Mouse (Mus musculus) megakaryocyte progenitor cell, adult 5-6 weeks (primary cell): ENCODE measurements around the gene Celf2. TPM values are rescaled to one million over a fixed set of nuclear protein-coding genes. Genes with fewer than 3 reads are reported as not detected.
"Not testable (repeated sequence)": the region's sequence is repeated elsewhere in the genome, so short reads cannot be mapped to it uniquely, and the experiment has no call there.

Source experiments
- ATAC-seq: replicated peaks from 2 replicates; pipeline ENCODE4 v1.8.0; 2016; ENCODE audit warnings: mild to moderate bottlenecking, moderate TSS enrichment, inconsistent platforms; ENCODE audit not compliant: poor library complexity
- total RNA-seq, 2 experiments: library from RNA; stranded (forward) in 1 of 2; stranded (reverse) in 1 of 2; fragments of 157-497, 149-512 nt in 1 of 2; fragments of 200-1000 nt in 1 of 2; gene quantifications; 2 replicates each; pipeline versions ENCODE4 v1.2.3 to v1.2.4; 2015 to 2017

Celf2 gene
- total RNA-seq, 2 experiments from 2014 or later, result 85.2 to 152 TPM

DNA sequence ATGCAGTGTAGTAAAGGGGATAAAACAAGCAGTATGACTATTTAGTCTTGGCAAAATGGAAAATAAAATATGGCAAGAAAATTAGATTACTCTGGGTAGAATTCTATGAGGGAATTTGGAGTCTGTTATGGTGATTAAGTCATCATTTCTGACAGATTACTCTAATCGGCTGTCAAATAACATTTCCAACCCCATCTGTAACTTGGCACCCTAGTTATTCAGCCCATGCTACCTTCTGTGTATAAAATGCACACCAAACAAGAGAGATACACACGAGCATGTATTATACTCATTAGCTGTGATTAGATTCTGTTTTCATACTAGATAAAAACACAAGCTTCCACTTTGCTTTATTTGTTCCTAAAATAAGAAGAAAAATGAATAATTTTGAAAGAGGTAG is 872.2 kb downstream of the Celf2 start:
- no peak for ATAC-seq

DNA sequence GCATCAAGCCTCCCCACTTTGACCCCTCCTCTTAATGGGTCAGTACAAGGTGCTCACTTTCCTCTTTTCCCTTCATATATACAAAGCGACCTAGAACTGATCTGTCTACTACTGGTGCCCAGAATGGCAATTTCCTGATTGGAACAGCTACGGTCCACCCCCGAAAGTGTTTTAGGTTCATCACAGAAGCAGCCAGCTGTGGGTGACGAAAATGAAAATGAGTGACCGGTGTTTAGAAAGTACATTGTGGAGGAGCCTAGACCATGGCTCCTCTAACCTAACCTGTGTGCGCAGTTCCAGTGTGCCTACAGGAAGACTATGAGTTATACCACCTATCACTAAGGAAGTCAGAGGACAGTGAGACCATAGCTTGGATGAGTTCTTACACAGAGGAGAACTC is 874.5 kb downstream of the Celf2 start:
- no peak for ATAC-seq

DNA sequence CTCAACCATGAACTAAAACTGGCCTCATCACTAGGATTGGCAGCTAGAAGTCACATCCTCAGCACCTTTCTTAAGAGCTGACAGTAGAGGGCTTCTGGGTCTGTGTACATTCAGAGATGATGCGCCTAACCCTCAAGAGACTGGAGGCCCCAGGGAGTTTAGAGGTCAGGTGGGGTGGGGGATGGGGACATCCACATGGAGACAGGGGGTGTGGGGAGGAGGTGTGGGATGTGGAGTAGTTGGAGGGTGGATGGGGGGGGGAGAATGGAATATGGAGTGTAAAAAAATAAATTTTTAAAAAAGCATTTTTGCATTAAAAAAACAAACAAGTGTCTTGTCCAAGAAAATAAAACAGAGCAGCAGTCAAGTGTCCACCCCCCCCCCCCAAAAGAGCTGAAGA is 876.2 kb downstream of the Celf2 start:
- no peak for ATAC-seq

DNA sequence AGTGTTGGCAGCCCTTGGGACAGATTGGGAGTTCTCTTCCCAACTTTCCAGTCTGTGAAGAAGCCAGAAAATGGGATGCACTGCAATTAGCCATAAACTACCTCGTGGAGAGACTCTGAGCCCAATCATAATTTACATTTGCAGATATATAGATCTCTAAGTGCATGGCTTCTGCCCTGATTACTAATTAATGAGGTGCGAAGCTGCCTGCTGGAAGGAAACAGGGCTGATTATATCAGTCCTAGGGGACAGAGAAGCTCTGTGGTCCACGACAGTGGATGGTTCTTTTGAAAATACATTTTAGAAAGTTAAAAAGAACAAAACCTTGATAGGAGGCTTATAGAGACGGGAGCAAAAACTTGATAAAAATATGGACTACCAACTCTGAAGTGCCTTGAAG is 885.6 kb downstream of the Celf2 start:
- ATAC-seq, result no peak

DNA sequence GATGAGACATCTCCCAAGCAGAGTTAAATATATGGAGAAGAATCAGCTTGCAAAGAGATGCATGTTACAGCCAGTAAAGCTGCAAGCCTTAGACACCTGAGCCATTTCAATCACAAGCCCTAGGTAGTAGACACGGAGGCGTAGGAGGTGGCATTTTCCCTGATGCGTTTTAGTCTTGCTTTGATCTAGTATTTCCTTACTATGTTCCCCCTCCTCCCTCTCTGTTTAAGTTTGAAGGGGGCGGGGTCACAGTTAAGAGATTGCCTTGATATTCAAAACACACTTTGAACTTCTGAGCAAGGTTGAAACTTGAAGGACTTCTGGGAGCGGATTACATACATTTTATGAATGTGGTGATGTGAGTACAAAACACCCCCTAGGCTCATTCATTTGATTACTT is 887.3 kb downstream of the Celf2 start:
- no peak for ATAC-seq

DNA sequence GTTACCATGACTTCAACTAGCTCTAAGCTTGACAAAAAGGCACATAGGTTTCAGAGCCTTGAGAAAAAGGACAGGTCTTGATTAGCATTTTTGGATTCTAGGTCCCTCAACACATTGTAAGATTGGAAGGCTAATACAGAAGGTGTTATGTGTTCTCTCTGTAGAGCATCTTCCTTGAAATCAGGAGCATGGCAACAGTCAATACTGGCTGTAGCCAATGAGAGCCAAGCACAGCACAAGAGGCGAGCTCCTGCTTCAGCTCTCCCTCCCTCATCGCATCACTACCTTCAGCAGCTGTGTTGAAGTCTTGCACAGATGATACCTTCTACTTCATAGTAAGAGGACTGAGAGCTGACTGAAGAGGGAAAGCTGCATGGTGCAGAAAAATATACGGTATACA is 890.5 kb downstream of the Celf2 start:
- ATAC-seq, result no peak

DNA sequence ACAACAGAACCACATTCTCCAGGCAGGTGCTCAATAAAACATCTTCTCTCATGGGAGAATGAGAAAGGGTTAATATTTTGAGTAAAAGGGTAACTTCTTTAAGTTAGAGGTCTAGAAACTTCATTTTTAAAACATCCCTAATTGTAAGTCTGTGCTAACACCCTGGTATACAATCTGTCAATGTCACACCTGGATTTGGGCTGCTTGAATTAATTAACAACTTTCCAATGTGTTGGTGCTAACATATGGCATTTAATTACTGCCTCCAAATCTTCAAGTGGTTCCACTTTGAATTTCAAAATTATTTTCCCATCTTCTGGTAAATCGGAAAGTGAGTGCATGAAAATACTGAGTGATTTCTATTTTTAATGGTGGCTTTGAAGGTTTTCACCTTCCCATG is 890.9 kb downstream of the Celf2 start:
- no peak for ATAC-seq

DNA sequence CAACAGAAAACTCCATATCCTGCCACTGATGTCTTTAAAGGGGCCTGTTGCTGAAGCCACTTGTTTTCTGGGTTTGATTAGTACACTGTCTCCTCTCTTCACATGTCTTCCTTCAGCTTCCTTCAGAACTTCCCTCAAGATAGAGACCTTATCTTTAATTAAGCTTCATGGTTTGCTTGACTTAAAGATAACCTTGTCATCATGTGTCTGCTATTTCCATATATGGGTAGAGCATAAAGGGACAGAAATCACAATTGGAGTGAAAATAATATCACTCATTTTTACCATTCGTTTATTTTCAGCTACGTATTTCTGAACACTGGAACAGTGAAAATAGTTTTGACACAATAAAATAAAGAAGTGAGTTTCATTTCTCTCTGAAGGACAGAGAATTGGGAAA is 905.0 kb downstream of the Celf2 start:
- ATAC-seq, result no peak

DNA sequence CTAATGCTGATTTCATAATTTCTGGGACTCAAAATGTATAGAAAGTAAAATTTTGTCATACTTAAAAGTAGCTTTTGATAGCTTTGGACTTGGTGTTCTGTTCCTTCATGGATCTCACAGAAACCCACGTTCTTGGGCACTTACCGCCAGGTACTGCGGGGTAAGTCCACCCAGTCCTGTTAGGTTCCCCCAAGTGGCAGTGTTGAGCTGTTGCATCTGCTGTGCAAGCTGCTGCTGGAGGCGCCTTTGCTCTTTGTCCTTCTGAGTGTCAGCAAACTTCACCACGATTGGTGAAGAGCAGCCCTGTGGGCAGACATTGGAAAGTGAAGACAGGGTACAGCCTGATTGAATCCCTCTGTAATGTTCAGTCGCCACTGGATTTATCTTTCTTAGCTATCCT is 905.5 kb downstream of the Celf2 start:
- ATAC-seq, result peak; percentile 74

DNA sequence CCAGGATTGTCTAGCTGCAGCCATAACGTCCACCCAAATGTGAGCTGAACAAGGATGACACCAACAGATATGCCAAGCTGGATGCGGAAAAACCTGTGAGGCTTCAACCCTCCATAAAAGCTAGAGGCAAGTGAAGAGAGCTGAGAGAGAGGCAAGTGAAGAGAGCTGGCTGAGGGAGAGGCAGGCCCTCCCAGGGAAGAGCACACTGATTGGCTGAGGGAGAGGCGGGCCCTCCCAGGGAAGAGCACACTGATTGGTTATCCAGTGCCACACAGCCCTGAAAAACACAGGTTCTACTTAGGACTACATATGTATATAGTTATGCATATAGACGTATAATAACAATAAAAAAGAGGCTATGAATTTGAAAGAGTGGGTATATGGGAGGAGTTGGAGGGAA is 907.2 kb downstream of the Celf2 start:
- ATAC-seq, result peak; percentile 84

DNA sequence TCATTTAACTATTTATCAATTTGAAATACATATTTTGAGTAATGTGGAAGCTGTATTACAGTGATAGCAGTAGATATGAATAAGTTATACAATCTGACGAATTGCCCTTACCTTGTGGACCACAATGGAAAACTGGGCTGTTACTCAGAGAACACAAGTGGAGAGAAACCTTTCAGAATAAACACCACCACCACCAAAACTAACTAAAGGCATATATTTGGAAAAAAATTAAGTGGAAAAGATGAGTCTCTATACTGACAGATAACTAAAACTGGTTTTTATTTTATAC is 910.5 kb downstream of the Celf2 start:
- no peak for ATAC-seq

DNA sequence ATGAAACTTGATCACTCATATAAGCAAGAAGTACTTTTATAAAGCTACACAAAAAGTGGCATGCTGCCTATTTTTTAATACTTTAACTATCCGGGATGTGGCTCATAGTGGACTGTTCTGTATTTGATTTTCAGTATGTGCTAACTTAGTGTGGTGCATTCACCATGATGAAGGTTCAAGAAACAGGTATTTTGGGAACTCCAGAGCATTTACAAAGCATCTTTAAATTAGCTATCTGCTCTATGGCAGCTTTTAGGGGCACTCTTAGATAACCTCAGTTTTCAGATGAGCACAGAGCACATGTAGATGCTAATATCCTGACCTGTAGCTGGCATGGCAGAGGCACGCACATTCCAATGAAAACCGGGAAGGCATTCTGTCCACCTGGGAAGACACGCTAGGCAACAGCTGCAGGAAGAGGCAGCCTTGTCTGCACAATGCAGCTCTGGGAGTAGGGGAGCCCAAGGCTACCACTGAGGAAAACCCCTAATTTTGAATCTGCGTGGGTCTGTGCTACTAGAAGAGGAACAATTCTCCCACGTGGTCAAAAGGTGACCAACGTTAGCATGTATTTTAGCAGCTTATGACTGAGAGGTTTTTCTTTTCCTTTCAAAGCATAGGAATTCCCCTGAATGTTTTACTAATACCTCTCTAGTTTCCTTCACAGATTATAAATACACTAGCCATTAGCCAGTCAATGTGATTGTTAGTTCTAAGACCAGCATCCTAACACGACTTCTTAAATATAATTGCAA is 911.1 kb downstream of the Celf2 start:
- no peak for ATAC-seq

DNA sequence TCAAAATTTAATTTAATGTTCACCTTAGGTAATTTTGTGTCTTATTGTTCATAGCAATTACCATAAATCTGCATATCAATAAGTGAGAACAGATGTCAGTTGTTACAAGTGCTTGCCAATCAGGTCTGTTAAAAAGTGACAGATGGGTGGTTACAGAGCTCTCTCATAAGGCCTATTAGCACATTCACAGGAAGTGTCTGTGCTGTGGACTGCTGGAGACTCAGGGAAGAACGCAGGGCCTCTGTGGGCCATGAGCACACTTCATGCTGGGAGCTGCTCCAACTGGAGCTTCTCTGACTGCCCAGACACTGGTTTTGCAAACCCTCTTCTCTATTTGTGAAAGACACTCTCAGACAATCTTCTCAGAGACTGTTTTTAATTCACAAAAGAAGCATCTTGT is 914.6 kb downstream of the Celf2 start:
- no peak for ATAC-seq

DNA sequence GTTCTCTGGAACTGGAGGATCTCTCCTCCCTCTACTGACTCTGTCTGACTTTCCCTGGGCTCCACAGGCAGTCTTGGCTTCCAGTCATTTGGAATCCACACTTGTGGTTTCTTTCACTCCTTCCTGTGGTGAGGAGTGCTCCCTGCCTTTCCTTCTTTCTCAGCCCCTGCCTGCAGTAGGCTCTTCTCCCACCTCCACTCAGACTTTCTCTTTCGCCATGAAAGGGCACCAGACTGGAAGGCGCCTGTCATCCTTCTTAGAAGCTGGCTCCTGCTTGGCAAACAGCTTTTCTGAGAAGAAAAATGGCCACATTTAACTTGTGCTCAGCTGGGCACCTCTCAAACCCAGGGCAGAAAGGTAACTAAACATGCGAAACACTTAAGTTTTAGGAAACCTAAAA is 915.2 kb downstream of the Celf2 start:
- no peak for ATAC-seq

DNA sequence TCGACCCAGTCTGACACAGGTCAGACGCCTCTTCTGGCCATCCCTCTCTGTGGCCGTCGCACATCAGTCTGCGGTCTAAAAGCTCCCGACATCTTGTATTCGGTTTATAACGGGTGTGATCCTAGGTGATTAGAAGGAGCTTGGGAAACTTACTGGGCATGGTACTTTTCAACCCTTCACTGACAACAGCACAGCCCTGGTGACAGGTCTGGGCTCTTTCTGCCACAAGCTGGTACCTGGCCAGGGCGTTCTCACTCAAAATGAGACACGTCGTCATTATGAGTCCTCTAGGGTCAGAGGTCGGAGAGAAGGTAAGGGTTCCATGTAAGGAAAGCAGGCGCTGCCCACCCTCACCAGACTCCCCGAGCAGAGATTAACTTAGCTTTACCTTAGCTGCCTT is 915.6 kb downstream of the Celf2 start:
- ATAC-seq, result no peak

DNA sequence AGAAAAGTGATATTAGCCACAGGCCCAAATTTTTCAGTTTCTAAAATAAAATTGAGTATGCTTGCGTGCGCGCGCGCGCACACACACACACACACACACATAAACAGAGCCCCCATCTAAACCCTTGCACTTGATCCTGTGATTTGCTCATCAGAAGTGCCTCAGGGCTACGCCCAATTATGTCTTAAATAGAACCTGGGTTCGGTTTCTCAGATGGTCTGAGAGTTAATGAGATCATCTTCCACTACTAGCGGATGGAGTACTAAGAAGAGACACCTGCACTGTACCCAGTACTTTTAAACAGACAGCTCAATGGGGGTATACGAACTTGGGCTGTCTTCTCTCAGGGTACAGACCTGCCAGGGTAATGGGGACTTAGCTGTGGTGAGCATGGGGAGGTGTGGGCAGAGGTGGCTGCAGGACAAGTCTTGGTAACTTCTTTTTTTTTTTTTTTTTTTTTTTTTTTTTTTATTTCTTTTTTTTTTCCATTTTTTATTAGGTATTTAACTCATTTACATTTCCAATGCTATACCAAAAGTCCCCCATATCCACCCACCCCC is 923.2 kb downstream of the Celf2 start:
- no peak for ATAC-seq

DNA sequence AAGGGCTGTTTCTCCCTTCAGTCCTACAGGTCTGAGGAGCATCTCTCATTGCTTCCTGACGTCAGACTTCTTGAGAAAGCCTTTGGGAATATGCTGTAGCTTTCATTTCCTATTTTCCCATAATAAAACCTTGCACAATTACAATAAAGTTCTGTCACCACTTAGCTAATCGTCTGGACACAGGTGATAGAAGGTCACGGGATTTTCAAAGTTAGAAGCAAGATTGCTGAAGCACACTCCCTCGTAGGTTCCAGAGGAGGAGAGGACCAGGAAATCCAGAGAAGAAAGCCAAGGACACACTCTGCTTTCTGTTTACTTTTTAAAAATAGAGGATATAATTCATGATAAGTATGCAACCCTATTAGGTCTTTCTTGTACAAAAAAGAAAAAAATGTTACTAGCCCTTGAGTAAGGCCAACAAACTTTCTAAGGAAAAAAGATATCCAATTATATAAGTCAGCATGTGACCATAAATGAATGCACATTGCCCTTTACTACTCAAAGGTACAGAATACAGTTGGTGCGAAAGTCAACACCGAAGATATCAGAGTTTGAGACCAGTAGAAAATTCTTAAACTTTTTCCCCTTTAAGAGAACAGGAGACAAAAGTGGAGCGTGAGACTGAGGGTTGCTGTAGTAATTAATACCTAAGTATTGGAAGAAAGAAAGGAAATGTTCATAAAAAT is 924.2 kb downstream of the Celf2 start:
- ATAC-seq, result no peak

DNA sequence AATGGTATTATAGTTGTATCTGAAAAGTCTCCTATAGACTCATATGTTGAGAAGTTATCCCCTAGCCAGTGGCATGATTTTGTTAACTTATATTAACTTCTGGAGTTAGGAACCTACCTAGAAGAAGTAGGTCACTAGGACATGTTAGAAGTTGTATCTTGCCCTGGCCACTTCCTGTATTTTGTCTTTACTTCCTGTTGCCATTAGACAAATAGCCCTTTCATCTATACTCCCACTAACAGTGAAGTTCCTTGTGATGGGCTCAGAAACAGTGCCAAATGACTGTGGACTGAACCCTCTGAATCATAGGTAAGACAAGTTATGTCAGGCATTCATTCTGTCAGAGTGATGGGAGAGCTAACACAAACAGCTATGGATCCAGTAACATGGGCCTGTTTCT is 926.7 kb downstream of the Celf2 start:
- peak; percentile 26; the same call in 1 of the 2 replicates for ATAC-seq

DNA sequence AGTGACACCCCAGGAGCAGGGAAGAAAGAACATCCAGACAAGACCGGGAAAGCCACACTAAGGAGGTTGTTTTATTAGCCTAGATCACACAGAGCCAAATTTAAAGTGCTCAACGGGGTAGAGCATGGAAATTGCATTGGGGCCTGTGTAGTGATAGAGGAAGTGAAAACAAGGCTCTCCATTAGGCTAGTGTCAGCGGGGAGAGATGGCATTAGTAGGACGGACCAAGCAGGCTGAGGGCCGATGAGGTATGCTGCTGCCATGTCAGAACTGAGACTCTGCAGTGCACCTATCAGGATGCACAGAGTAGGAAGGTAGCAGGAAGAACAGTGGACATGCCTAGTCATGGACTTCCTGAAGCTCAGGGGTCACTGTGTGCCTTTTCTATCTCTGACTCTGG is 929.3 kb downstream of the Celf2 start:
- peak; percentile 76 for ATAC-seq

DNA sequence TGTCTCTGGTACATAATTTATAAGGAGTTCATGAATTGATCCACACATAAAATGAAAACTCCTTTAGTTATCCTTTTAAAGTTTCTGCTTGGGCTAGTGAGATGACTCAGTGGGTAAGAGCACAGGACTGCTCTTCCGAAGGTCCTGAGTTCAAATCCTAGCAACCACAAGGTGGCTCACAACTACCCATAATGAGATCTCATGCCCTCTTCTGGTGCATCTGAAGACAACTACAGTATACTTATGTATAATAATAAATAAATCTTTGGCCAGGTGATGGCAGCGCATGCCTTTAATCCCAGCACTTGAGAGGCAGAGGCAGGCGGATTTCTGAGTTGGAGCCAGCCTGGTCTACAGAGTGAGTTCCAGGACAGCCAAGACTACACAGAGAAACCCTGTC is 934.0 kb downstream of the Celf2 start:
- not testable (repeated sequence) for ATAC-seq

DNA sequence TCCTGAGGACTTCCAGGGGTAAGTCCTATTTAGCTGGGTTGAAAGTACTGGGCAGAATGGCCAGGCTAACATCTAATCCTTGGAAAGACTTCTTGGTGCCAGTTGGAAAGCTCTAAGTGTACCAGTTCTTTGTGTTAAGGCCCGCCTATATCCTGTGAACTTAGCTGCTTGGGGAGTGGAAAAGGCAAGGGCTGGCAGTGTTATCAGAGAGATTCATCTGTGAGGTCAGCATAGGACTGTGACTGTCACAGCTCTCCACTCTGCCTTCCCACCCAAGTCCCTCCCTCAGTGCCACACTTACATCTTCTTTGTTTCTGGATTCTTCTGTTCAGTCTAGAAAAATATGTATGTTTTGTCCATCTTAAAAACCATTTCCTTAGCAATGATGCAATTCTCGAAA is 935.7 kb downstream of the Celf2 start:
- ATAC-seq, result peak; percentile 66; the same call in 1 of the 2 replicates

DNA sequence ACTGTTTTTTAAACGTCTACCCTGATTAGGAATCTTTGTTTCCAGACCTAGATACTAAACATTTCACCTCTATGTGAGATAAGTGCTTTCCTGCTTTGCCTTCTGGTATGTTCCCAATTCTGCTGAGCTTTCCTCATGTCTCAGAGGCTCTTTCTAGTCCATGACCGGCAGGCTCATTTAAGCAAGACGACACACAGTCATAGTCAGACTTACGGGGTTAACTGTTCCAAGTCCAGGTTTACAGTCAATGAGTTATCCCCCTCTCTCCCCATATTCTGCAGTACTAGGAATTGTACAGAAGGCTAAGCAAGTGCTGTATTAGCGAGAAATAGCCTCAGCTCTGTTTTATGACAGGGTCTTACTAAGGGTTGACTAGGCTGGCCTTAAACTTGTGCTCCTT is 936.4 kb downstream of the Celf2 start:
- ATAC-seq, result no peak
